Mouse (Mus musculus): ENCODE data around the gene Plppr2. TPM values are rescaled to one million over a fixed set of nuclear protein-coding genes. Genes with fewer than 3 reads are reported as not detected.

Plppr2 gene
- polyA plus RNA-seq, 1 experiment from 2014 or later: 24.2 TPM

- H3K27ac ChIP-seq (ENCODE audit: low read depth, low read length): no peak overlapping the region
- no peaks in the 10 kb centered on the region; the same call in 1 of the 2 replicates for H3K4me1 ChIP-seq (replicated peaks; ENCODE audit: control insufficient read depth, insufficient read depth, low read length)
- no peaks in the 10 kb centered on the region for H3K36me3 ChIP-seq (ENCODE audit: control insufficient read depth, insufficient read depth, low read length)
- DNase-seq (ENCODE audit: low spot score): no peak
- H3K4me2 ChIP-seq (ENCODE audit: low read depth, low read length, severe bottlenecking): no peak overlapping the region
- 88% methylated on average over 4 of the region's 4 CpGs for WGBS
- H3K9ac ChIP-seq (ENCODE audit: low read length): no peak overlapping the region
- H3K4me3 ChIP-seq (ENCODE audit: low read depth, low read length): no peak overlapping the region
- H3K9me3 ChIP-seq (ENCODE audit: control insufficient read depth, low read length): no peaks in the 10 kb centered on the region
- no peak for ATAC-seq (replicated peaks; ENCODE audit: low FRiP score)
- H3K27me3 ChIP-seq (ENCODE audit: control insufficient read depth, insufficient read depth, low read length): no peaks in the 10 kb centered on the region
Observed at GRCm38 (mm10) chr9:21938234-21938855, 1.5 kb downstream of the Plppr2 start.

- Histone ChIP-seq H3K4me2 (ENCODE audit: low read depth, low read length, severe bottlenecking) (no peak overlapping the region), H3K9me3 (ENCODE audit: control insufficient read depth, low read length) (no peaks in the 10 kb centered on the region), H3K27me3 (ENCODE audit: control insufficient read depth, insufficient read depth, low read length) (no peaks in the 10 kb centered on the region), H3K9ac (ENCODE audit: low read length) (no peak overlapping the region), H3K4me3 (ENCODE audit: low read depth, low read length) (no peak overlapping the region), H3K27ac (ENCODE audit: low read depth, low read length) (no peak overlapping the region), H3K4me1 (replicated peaks; ENCODE audit: control insufficient read depth, insufficient read depth, low read length) (peaks cover 2% of the 10 kb centered on the region; the same call in 1 of the 2 replicates), H3K36me3 (ENCODE audit: control insufficient read depth, insufficient read depth, low read length) (no peaks in the 10 kb centered on the region)
- ATAC-seq (replicated peaks; ENCODE audit: low FRiP score): no peak
- WGBS: 84% methylated on average over 11 of the region's 12 CpGs
- no peak for DNase-seq (ENCODE audit: low spot score)
Observed at GRCm38 (mm10) chr9:21943046-21943445, 6.2 kb downstream of the Plppr2 start.

GRCm38 (mm10) chr9:21943638-21944037 is 6.8 kb downstream of the Plppr2 start:
- Histone ChIP-seq H3K4me3 (ENCODE audit: low read depth, low read length) (no peak overlapping the region), H3K9me3 (ENCODE audit: control insufficient read depth, low read length) (no peaks in the 10 kb centered on the region), H3K4me1 (replicated peaks; ENCODE audit: control insufficient read depth, insufficient read depth, low read length) (peaks cover 2% of the 10 kb centered on the region; the same call in 1 of the 2 replicates), H3K27me3 (ENCODE audit: control insufficient read depth, insufficient read depth, low read length) (no peaks in the 10 kb centered on the region), H3K9ac (ENCODE audit: low read length) (no peak overlapping the region), H3K27ac (ENCODE audit: low read depth, low read length) (no peak overlapping the region), H3K36me3 (ENCODE audit: control insufficient read depth, insufficient read depth, low read length) (no peaks in the 10 kb centered on the region), H3K4me2 (ENCODE audit: low read depth, low read length, severe bottlenecking) (no peak overlapping the region)
- ATAC-seq (replicated peaks; ENCODE audit: low FRiP score) (no peak), DNase-seq (ENCODE audit: low spot score) (no peak)
- 59% methylated on average over 12 of the region's 12 CpGs for WGBS

- no peak overlapping the region for H3K4me3 ChIP-seq (ENCODE audit: low read depth, low read length)
- no peak overlapping the region for H3K27ac ChIP-seq (ENCODE audit: low read depth, low read length)
- H3K4me1 ChIP-seq (replicated peaks; ENCODE audit: control insufficient read depth, insufficient read depth, low read length): peaks cover 2% of the 10 kb centered on the region; the same call in 1 of the 2 replicates
- H3K27me3 ChIP-seq (ENCODE audit: control insufficient read depth, insufficient read depth, low read length): no peaks in the 10 kb centered on the region
- no peaks in the 10 kb centered on the region for H3K9me3 ChIP-seq (ENCODE audit: control insufficient read depth, low read length)
- 28% methylated on average over 23 of the region's 23 CpGs for WGBS
- no peaks in the 10 kb centered on the region for H3K36me3 ChIP-seq (ENCODE audit: control insufficient read depth, insufficient read depth, low read length)
- ATAC-seq (replicated peaks; ENCODE audit: low FRiP score) (no peak), DNase-seq (ENCODE audit: low spot score) (no peak)
- H3K9ac ChIP-seq (ENCODE audit: low read length): no peak overlapping the region; the same call in 1 of the 2 replicates
- no peak overlapping the region for H3K4me2 ChIP-seq (ENCODE audit: low read depth, low read length, severe bottlenecking)
Observed at GRCm38 (mm10) chr9:21944267-21944666, 7.4 kb downstream of the Plppr2 start.

GRCm38 (mm10) chr9:21947540-21948130 is 10.8 kb downstream of the Plppr2 start:
- H3K9me3 ChIP-seq (ENCODE audit: control insufficient read depth, low read length): no peaks in the 10 kb centered on the region
- no peaks in the 10 kb centered on the region for H3K27me3 ChIP-seq (ENCODE audit: control insufficient read depth, insufficient read depth, low read length)
- H3K4me1 ChIP-seq (replicated peaks; ENCODE audit: control insufficient read depth, insufficient read depth, low read length): peaks cover 2% of the 10 kb centered on the region; the same call in 1 of the 2 replicates
- DNase-seq (ENCODE audit: low spot score) (no peak), ATAC-seq (replicated peaks; ENCODE audit: low FRiP score) (no peak)
- H3K27ac ChIP-seq (ENCODE audit: low read depth, low read length): no peak overlapping the region
- peak overlapping the region; percentile 15; the same call in 1 of the 2 replicates for H3K4me2 ChIP-seq (ENCODE audit: low read depth, low read length, severe bottlenecking)
- 0 out of 2 replicates have a peak overlapping the region, but pooled peaks have one; percentile 5 for H3K9ac ChIP-seq (ENCODE audit: low read length)
- no peak overlapping the region for H3K4me3 ChIP-seq (ENCODE audit: low read depth, low read length)
- no peaks in the 10 kb centered on the region for H3K36me3 ChIP-seq (ENCODE audit: control insufficient read depth, insufficient read depth, low read length)
- 4% methylated on average over 28 of the region's 28 CpGs for WGBS

GRCm38 (mm10) chr9:21948146-21948545 is 11.3 kb downstream of the Plppr2 start:
- Histone ChIP-seq H3K4me2 (ENCODE audit: low read depth, low read length, severe bottlenecking) (no peak overlapping the region), H3K9ac (ENCODE audit: low read length) (no peak overlapping the region), H3K9me3 (ENCODE audit: control insufficient read depth, low read length) (no peaks in the 10 kb centered on the region), H3K4me3 (ENCODE audit: low read depth, low read length) (no peak overlapping the region), H3K27ac (ENCODE audit: low read depth, low read length) (no peak overlapping the region), H3K4me1 (replicated peaks; ENCODE audit: control insufficient read depth, insufficient read depth, low read length) (peaks cover 2% of the 10 kb centered on the region; the same call in 1 of the 2 replicates), H3K36me3 (ENCODE audit: control insufficient read depth, insufficient read depth, low read length) (no peaks in the 10 kb centered on the region), H3K27me3 (ENCODE audit: control insufficient read depth, insufficient read depth, low read length) (no peaks in the 10 kb centered on the region)
- no peak for ATAC-seq (replicated peaks; ENCODE audit: low FRiP score)
- no peak for DNase-seq (ENCODE audit: low spot score)
- WGBS: 54% methylated on average over 8 of the region's 8 CpGs

- H3K27ac ChIP-seq (ENCODE audit: low read depth, low read length): no peak overlapping the region
- ATAC-seq (replicated peaks; ENCODE audit: low FRiP score) (no peak), DNase-seq (ENCODE audit: low spot score) (no peak)
- H3K9ac ChIP-seq (ENCODE audit: low read length): no peak overlapping the region
- H3K4me3 ChIP-seq (ENCODE audit: low read depth, low read length): no peak overlapping the region
- H3K9me3 ChIP-seq (ENCODE audit: control insufficient read depth, low read length): no peaks in the 10 kb centered on the region
- no peaks in the 10 kb centered on the region for H3K36me3 ChIP-seq (ENCODE audit: control insufficient read depth, insufficient read depth, low read length)
- H3K4me1 ChIP-seq (replicated peaks; ENCODE audit: control insufficient read depth, insufficient read depth, low read length): peaks cover 4% of the 10 kb centered on the region; the same call in 1 of the 2 replicates
- no peaks in the 10 kb centered on the region for H3K27me3 ChIP-seq (ENCODE audit: control insufficient read depth, insufficient read depth, low read length)
- H3K4me2 ChIP-seq (ENCODE audit: low read depth, low read length, severe bottlenecking): no peak overlapping the region
- 68% methylated on average over 6 of the region's 6 CpGs for WGBS
Observed at GRCm38 (mm10) chr9:21948790-21949189, 12.0 kb downstream of the Plppr2 start.

GRCm38 (mm10) chr9:21950322-21950721 is 13.5 kb downstream of the Plppr2 start:
- Histone ChIP-seq H3K4me1 (replicated peaks; ENCODE audit: control insufficient read depth, insufficient read depth, low read length) (peaks cover 4% of the 10 kb centered on the region; the same call in 1 of the 2 replicates), H3K4me3 (ENCODE audit: low read depth, low read length) (no peak overlapping the region), H3K36me3 (ENCODE audit: control insufficient read depth, insufficient read depth, low read length) (no peaks in the 10 kb centered on the region), H3K9me3 (ENCODE audit: control insufficient read depth, low read length) (no peaks in the 10 kb centered on the region), H3K9ac (ENCODE audit: low read length) (no peak overlapping the region), H3K27me3 (ENCODE audit: control insufficient read depth, insufficient read depth, low read length) (no peaks in the 10 kb centered on the region), H3K27ac (ENCODE audit: low read depth, low read length) (no peak overlapping the region), H3K4me2 (ENCODE audit: low read depth, low read length, severe bottlenecking) (no peak overlapping the region)
- DNase-seq (ENCODE audit: low spot score) (peak; percentile 87), ATAC-seq (replicated peaks; ENCODE audit: low FRiP score) (no peak)
- WGBS: 21% methylated on average over 11 of the region's 11 CpGs
